Mouse (Mus musculus) hindbrain, embryonic 14.5 days (tissue): Measurements from ENCODE around the gene Clec18a. TPM values are rescaled to one million over a fixed set of nuclear protein-coding genes. Genes with fewer than 3 reads are reported as not detected.
A peak's percentile ranks its signal among the peaks of the same experiment; 100 is the strongest.

ENCODE experiments used
- ATAC-seq: fragments of 200-750 bp; cut with Nextera tagmentation; 2 replicates; pipeline ENCODE4 v1.8.0; 2017; ENCODE audit warnings: moderate number of reproducible peaks, mild to moderate bottlenecking, moderate TSS enrichment, moderate library complexity; ENCODE audit not compliant: low FRiP score
- DNase-seq: peaks from one replicate; pipeline ENCODE4 v3.0.0-alpha.2; 2015; ENCODE audit warnings: low spot score
- H3K27ac ChIP-seq: fragments of 300-500 bp; sonication (generic); 2 replicates; pipeline ENCODE4 v1.5.1; 2014; ENCODE audit warnings: mild to moderate bottlenecking, moderate library complexity
- H3K27me3 ChIP-seq: fragments of 300-500 bp; sonication (generic); 2 replicates; pipeline ENCODE4 v1.6.1; 2014; ENCODE audit warnings: mild to moderate bottlenecking, low read length, mixed read lengths; ENCODE audit not compliant: control insufficient read depth, insufficient read depth
- H3K36me3 ChIP-seq: fragments of 300-500 bp; sonication (generic); replicated peaks from 2 replicates; pipeline ENCODE4 v1.6.1; 2014; ENCODE audit not compliant: control insufficient read depth, insufficient read depth
- H3K4me1 ChIP-seq: fragments of 300-500 bp; sonication (generic); replicated peaks from 2 replicates; pipeline ENCODE4 v1.6.1; 2014; ENCODE audit warnings: antibody characterized with exemption, low read length, mixed read lengths; ENCODE audit not compliant: control insufficient read depth, insufficient read depth
- H3K4me2 ChIP-seq: fragments of 300-500 bp; sonication (generic); replicated peaks from 2 replicates; pipeline ENCODE4 v1.6.1; 2014; ENCODE audit warnings: mild to moderate bottlenecking, moderate library complexity
- H3K4me3 ChIP-seq: fragments of 300-500 bp; sonication (generic); replicated peaks from 2 replicates; pipeline ENCODE4 v1.5.1; 2014; ENCODE audit warnings: mild to moderate bottlenecking, low read length
- H3K9ac ChIP-seq: fragments of 300-500 bp; sonication (generic); 2 replicates; pipeline ENCODE4 v1.6.1; 2014
- H3K9me3 ChIP-seq: fragments of 300-500 bp; sonication (generic); 2 replicates; pipeline ENCODE4 v1.6.1; 2016; ENCODE audit warnings: low read length; ENCODE audit not compliant: control insufficient read depth
- WGBS: fragments of 180-500 bp; shearing (Covaris S2); extraction: QIAGEN DNeasy Blood & Tissue Kit; methylation state at CpG from one replicate; pipeline ENCODE4 v1.1.7; 2014; 5-methylcytosine and 5-hydroxymethylcytosine counted together
- polyA plus RNA-seq: library from polyadenylated mRNA; unstranded; fragments of >200 nt; fragmentation: Nextera tagmentation; extraction: Ambion mirVana; gene quantifications from 2 replicates; pipeline ENCODE4 v1.2.1, GENCODE M21; 2014

The Clec18a gene
- polyA plus RNA-seq, 1 experiment from 2014 or later = 0.44 TPM

DNA sequence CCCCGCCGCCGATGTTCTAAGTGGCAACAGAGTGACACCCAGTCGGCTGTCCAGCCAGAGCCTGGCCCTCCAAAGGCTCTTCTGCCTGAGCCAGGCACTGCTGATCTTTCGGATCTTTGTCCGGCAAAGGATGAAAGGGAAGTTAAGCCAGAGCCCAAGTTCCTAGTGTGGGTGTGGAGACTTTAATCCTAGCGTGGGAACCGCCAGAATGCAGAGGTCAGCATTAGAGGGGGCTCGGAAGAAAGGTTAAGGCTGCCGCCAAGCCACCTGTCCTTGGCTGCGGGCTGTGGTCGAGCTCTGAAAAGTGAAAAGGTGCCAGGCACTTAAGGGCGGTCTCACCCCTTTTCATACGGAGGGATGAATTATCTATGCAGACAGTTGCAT is 30.5 kb downstream of the Clec18a start:
- H3K27me3 ChIP-seq = no peaks in the 10 kb centered on the region
- peak overlapping the region; percentile 52 for H3K4me3 ChIP-seq
- DNase-seq = no peak
- H3K27ac ChIP-seq = peak overlapping the region; percentile 81
- H3K9ac ChIP-seq = peak overlapping the region; percentile 62
- under 1% methylated on average over 14 of the region's 14 CpGs for WGBS
- peak overlapping the region; percentile 56 for H3K4me2 ChIP-seq
- H3K9me3 ChIP-seq = no peaks in the 10 kb centered on the region
- peaks cover 11% of the 10 kb centered on the region; the same call in 1 of the 2 replicates for H3K36me3 ChIP-seq
- peaks cover 27% of the 10 kb centered on the region for H3K4me1 ChIP-seq
- no peak for ATAC-seq

DNA sequence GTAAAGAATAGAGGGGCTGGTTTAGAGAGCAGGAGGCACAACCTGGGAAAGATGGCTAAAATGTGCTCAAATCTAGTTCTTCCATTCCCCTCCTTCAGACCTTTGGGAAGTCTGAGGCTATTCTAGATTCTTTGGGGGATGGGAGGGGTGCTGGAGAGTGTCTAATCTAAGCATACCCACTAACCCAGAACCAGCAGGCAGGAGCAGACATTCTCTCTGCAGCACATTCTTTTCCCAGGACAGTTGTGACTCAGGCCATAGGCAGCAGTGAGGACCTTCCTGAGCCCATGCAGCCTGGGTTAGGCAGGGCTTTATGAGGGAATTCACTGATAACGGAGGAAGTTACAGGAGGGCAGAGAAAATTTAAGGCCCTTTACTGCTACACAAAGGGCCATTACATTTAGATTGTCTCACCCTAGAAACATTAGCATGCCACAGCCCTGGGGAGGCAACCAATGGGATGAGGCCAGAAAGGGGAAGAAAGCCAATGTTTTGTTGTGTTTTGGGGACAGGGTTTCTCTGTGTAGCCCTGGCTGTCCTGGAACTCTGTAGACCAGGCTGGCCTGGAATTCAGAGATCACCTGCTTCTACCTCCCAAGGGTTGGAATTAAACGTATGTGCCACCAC is 33.2 kb downstream of the Clec18a start:
- H3K9ac ChIP-seq = no peak overlapping the region
- ATAC-seq = no peak
- no peaks in the 10 kb centered on the region for H3K27me3 ChIP-seq
- H3K4me2 ChIP-seq = no peak overlapping the region
- no peak overlapping the region for H3K4me3 ChIP-seq
- WGBS = 62% methylated on average over 2 of the region's 2 CpGs
- peaks cover 29% of the 10 kb centered on the region for H3K36me3 ChIP-seq
- H3K27ac ChIP-seq = no peak overlapping the region
- H3K9me3 ChIP-seq = no peaks in the 10 kb centered on the region
- H3K4me1 ChIP-seq = peaks cover 27% of the 10 kb centered on the region
- no peak for DNase-seq

DNA sequence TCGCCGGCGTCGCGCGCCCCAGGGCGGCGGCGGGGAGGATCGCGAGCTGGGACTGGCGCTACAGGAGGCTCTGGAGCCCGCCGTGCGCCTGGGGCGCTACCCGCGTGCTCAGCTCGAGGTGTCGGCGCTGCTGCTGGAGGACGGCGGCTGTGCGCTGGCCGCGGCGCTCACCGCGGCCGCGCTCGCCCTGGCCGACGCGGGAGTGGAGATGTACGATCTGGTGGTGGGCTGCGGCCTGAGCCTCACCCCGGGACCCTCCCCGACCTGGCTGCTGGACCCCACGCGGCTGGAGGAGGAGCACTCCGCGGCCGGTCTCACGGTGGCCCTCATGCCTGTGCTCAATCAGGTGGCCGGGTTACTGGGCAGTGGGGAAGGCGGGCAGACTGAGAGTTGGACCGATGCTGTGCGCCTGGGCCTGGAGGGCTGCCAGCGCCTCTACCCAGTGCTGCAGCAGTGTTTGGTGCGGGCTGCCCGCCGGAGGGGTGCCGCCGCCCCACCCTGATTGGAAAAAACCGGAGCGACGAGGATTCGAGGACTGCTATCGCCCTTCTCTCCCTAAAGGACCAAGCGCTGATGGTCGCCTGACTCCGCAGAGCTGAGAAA is 35.4 kb downstream of the Clec18a start:
- Histone ChIP-seq H3K27me3 (no peaks in the 10 kb centered on the region), H3K4me2 (peak overlapping the region; percentile 98), H3K9ac (peak overlapping the region; percentile 81), H3K9me3 (no peaks in the 10 kb centered on the region), H3K4me3 (peak overlapping the region; percentile 96), H3K4me1 (peaks cover 22% of the 10 kb centered on the region), H3K27ac (peak overlapping the region; percentile 74), H3K36me3 (peaks cover 52% of the 10 kb centered on the region)
- no peak for DNase-seq
- ATAC-seq = peak; percentile 5; the same call in 1 of the 2 replicates
- under 1% methylated on average over 57 of the region's 63 CpGs for WGBS

DNA sequence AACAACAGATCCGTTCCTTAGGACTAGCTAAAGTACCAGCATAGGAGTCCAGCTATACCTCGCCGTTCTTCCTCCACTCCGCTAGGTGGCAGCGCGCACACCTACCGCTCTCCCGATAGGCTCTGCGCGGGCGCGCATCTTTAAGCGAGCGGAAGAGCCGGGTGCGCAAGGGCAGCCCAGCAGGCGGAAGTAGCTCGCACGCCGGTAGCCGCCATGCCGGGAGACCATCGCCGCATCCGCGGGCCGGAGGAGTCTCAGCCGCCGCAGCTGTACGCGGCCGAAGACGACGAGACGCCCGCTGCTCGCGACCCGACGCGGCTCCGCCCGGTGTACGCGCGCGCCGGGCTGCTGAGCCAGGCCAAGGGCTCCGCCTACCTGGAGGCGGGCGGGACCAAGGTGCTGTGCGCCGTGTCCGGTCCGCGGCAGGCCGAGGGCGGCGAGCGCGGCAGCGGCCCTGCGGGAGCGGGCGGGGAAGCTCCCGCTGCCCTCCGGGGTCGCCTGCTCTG is 36.0 kb downstream of the Clec18a start, which contains the start of gene Exosc6:
Gene Exosc6, plus strand, starts transcription at position 182 of the 506 bp plus-strand sequence.
- DNase-seq (peak; percentile 96), ATAC-seq (peak; percentile 93)
- under 1% methylated on average over 46 of the region's 68 CpGs for WGBS
- peak within 1 kb of the TSS; percentile 81 for H3K9ac ChIP-seq
- H3K27ac ChIP-seq = peak within 1 kb of the TSS; percentile 74
- no peaks in the 10 kb centered on the region for H3K9me3 ChIP-seq
- H3K4me2 ChIP-seq = peak within 1 kb of the TSS; percentile 98
- peaks cover 20% of the 10 kb centered on the region for H3K4me1 ChIP-seq
- H3K27me3 ChIP-seq = no peaks in the 10 kb centered on the region
- H3K36me3 ChIP-seq = peaks cover 58% of the 10 kb centered on the region
- peak within 1 kb of the TSS; percentile 96 for H3K4me3 ChIP-seq

DNA sequence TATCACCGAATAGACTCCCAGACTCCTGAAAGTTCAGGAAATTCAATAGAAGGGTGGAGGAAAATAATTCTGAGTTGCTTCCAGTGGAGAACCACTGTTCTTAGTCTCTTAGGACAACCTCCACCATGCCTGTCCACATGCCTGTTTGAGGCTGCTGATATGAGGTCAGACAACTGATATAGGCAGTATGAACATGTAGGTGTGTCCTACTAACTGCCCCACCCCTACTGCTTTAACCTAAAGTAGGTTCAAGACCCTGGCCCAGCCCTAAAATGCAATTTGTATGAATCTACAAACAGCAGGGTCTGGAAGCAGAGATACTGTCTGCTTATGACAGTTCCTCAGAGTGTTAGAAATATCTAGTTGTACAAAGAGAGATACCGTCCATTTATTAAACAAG is 36.6 kb downstream of the Clec18a start:
- no peak overlapping the region for H3K9ac ChIP-seq
- H3K27ac ChIP-seq = no peak overlapping the region
- no peaks in the 10 kb centered on the region for H3K27me3 ChIP-seq
- H3K36me3 ChIP-seq = peaks cover 63% of the 10 kb centered on the region
- H3K9me3 ChIP-seq = no peaks in the 10 kb centered on the region
- 64% methylated on average over 2 of the region's 2 CpGs for WGBS
- peaks cover 15% of the 10 kb centered on the region for H3K4me1 ChIP-seq
- ATAC-seq (no peak), DNase-seq (no peak)
- H3K4me2 ChIP-seq = no peak overlapping the region
- no peak overlapping the region for H3K4me3 ChIP-seq

DNA sequence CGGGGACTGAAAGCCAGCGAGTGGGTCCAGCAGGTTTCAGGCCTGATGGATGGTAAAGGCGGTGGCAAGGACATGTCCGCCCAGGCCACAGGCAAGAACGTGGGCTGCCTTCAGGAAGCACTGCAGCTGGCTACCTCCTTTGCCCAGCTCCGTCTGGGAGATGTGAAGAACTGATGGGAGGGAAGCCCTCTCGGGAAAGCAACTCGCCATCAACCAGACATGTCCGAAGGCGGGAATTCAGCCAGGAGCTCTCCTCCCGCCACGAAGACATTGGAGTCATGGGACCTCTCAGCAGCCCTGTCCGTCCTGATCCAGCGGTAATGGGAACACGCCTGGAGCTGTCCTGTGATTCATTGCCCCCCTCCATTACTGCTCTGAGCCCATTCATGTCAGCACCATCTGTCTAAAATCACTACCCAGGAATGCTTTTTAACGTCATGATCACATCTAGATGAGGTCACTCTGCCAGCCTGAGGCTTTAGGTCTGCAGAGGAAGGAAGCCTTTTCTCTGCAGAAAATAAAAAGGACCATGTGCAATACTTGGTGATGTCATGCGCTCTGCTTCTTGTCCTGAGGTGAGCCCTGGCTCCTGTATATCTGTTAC is 37.1 kb downstream of the Clec18a start:
- H3K4me2 ChIP-seq = no peak overlapping the region
- 89% methylated on average over 17 of the region's 17 CpGs for WGBS
- H3K9ac ChIP-seq = no peak overlapping the region
- no peak for DNase-seq
- H3K27ac ChIP-seq = no peak overlapping the region
- H3K4me1 ChIP-seq = peaks cover 12% of the 10 kb centered on the region
- no peaks in the 10 kb centered on the region for H3K9me3 ChIP-seq
- no peaks in the 10 kb centered on the region for H3K27me3 ChIP-seq
- peaks cover 68% of the 10 kb centered on the region for H3K36me3 ChIP-seq
- ATAC-seq = no peak
- no peak overlapping the region for H3K4me3 ChIP-seq

DNA sequence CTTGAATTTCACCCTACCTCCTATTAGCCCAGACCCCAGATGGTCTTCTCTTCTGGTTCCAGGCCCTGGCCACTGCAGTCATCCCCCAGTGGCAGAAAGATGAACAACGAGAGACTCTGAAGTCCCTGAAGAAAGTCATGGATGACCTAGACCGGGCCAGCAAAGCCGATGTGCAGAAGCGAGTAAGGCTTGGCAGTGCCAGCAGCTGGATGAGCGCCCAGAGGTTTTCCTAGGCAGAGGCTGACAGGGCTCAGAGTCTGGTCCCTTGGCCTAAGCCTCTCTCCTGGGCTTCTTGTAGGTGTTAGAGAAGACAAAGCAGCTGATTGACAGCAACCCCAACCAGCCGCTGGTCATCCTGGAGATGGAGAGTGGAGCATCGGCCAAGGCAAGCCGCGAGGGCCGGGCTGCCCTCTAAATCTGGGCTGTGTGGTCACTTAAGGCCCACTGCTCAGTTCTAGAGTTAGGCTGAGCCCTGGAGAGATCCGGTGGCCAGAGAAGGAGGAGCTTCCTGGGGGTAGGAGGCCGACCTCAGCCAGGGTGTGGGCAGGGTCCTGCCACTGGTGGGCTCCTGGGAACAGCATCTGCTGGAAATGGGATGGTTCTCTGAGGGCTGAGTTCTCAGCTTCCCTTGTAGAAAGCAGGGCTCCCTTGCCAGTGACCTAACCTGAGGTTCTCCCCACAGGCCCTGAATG is 38.3 kb downstream of the Clec18a start:
- DNase-seq = no peak
- Histone ChIP-seq H3K27me3 (no peaks in the 10 kb centered on the region), H3K36me3 (peaks cover 80% of the 10 kb centered on the region), H3K27ac (no peak overlapping the region), H3K4me1 (peaks cover 12% of the 10 kb centered on the region), H3K4me3 (no peak overlapping the region), H3K9me3 (no peaks in the 10 kb centered on the region), H3K4me2 (no peak overlapping the region), H3K9ac (no peak overlapping the region)
- WGBS = 94% methylated on average over 12 of the region's 12 CpGs
- no peak for ATAC-seq

DNA sequence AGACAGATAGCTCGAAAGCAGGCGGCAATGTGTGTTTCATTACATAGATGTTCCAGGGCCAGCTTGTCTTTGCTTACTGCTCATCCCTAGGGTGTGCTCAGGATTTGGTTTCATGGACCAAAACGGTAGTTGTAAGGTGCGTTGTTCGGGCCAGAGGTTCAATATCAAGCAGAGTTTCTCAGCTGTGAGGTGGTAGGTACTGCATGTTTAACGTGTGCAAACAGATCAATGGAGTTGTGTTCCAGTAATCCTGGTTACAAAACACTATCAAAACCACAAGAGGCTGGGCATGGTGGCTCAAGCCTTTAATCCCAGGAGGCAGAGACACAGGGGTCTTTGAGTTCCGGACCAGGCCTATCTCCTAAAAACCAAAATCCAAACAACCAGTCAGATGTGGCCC is 43.1 kb downstream of the Clec18a start:
- no peaks in the 10 kb centered on the region for H3K9me3 ChIP-seq
- no peak overlapping the region for H3K9ac ChIP-seq
- H3K27ac ChIP-seq = no peak overlapping the region
- no peaks in the 10 kb centered on the region for H3K4me1 ChIP-seq
- no peak for ATAC-seq
- no peak for DNase-seq
- H3K36me3 ChIP-seq = peaks cover 100% of the 10 kb centered on the region
- no peaks in the 10 kb centered on the region for H3K27me3 ChIP-seq
- 96% methylated on average over 7 of the region's 7 CpGs for WGBS
- H3K4me3 ChIP-seq = no peak overlapping the region
- no peak overlapping the region for H3K4me2 ChIP-seq

DNA sequence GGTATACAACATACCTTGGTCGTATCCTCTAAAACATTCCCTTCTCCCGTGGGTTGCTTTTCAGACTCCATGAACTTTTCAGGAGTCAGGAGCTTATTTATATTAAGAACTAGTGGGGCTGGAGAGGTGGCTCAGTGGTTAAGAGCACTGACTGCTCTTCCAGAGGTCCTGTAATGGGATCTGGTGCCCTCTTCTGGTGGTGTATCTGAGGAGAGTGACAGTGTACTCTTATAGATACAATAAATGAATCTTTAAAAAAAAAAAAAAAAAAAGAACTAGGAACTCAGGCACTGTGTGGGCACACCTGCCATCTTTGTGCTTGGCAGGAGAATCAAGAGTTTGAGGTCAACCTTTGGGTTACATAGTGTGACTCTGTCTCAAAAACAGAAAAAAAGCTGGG is 43.5 kb downstream of the Clec18a start:
- H3K27ac ChIP-seq = no peak overlapping the region
- no peaks in the 10 kb centered on the region for H3K4me1 ChIP-seq
- no peaks in the 10 kb centered on the region for H3K9me3 ChIP-seq
- no peak overlapping the region for H3K9ac ChIP-seq
- H3K4me3 ChIP-seq = no peak overlapping the region
- no peak overlapping the region for H3K4me2 ChIP-seq
- H3K27me3 ChIP-seq = no peaks in the 10 kb centered on the region
- ATAC-seq (no peak), DNase-seq (no peak)
- WGBS = 95% methylated on average over 2 of the region's 2 CpGs
- peaks cover 100% of the 10 kb centered on the region for H3K36me3 ChIP-seq
